Mouse (Mus musculus) gastrocnemius, postnatal 14 days (tissue): ENCODE results near the gene Syncrip. TPM values are rescaled to one million over a fixed set of nuclear protein-coding genes. Genes with fewer than 3 reads are reported as not detected.
"Not testable (repeated sequence)": the region's sequence is repeated elsewhere in the genome, so short reads cannot be mapped to it uniquely, and the experiment has no call there.

Experiments used
- DNase-seq: peaks from one replicate; pipeline ENCODE4 v3.0.0; 2021; ENCODE audit warnings: mixed read lengths
- intact Hi-C: fragments of 180-260 bp; cut with DNase I; formaldehyde crosslinking; loops from one replicate; pipeline ENCODE4 v1.15.1; 2025; ENCODE audit warnings: low total_unique reads
- total RNA-seq, 2 experiments: library from RNA; stranded (reverse); gene quantifications; 2 replicates each; pipeline ENCODE4 v1.2.3; 2021

Syncrip gene
- total RNA-seq, 2 experiments from 2014 or later, result 43.7 to 56.5 TPM

DNA sequence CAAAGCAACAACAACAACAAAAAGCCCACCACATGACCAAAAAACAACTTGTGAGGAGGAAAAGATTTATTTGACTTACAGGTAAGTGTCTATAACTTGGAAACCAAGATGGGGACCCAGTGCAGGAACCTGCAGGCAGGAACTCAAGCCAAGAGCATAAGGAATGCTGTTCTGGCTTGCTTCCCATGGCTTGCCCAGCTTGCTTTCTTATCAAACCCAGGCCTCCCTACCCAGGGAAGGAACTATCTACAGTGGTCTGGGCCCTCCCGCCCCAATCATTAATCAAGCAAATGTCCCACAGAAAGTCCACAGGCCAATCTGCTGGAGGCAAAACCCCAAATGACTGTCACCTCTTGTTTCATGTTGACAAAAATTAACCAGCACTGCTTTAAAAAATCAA, 10.1 kb upstream of the Syncrip start:
- intact Hi-C loops, result no loop called here
- no peak for DNase-seq

DNA sequence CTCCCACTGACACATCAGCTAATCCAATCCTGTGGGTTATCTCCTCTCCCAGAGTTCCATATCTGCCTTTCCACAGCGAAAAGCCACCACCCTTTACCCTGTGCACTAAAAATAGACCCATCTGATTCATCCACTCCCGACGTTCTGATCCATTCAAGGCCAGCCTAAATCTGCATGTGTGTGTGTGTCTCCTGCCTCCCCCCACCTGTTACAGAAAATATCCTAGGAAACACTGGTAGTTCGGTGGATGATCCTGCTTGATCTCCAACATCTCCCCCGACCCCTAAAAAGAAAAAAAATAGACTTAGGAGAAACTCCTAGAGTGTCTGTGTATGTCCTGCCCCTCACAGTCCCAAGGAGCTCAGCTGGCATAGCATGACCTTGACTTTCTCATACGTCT, 2.2 kb upstream of the Syncrip start:
- intact Hi-C loops, result loop anchor here (2.0 kb wide), 1 partner anchor 34 kb away; no protein-coding TSS in a partner anchor

GRCm38 (mm10) chr9:88482829-88483396, 539 bp upstream of the Syncrip start:
- DNase-seq, result peak; percentile 89
- intact Hi-C loops, result no loop called here

More for the DNA sequence above, 2.2 kb upstream of the Syncrip start:
- DNase-seq, result no peak

- intact Hi-C loops, result no loop called here
- DNase-seq, result peak; percentile 39
Observed at GRCm38 (mm10) chr9:88481791-88482160, 598 bp downstream of the Syncrip start.

DNA sequence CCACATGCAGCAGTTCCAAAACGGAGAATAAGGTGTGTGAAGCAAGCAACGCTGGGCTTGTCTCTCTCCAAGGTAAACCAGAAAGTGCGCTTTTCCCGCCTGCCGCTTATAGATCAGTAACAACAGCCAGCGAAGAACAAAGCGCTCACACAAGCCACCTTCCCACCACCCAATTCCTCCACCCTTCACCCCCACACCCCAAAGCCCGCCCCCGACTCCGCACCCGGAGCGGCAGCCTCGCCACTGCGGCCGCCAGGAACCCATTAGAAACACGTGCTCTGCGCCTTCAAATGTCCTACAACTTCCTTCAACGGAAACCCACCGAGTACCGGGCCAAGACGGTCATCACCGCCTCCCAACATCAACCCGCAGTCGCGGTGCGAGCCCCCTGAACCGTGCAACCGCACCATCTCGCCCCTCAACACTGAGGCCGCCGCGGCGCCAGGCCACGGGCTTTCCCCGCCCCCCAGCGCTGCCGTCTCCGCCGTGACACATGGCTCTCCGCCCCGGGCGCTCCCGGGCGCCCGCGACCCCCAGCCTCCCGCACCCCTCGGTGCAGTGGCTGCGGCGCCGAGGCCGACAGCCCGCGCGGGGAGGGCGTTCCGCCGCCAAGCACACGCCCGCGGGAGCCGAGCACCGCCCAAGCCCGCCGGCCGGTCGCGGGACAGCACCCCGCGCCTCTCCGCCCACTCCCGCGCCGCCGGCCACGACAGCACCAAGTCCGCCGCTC, 1.1 kb downstream of the Syncrip start:
- peak; percentile 44 for DNase-seq
- intact Hi-C loops, result no loop called here

DNA sequence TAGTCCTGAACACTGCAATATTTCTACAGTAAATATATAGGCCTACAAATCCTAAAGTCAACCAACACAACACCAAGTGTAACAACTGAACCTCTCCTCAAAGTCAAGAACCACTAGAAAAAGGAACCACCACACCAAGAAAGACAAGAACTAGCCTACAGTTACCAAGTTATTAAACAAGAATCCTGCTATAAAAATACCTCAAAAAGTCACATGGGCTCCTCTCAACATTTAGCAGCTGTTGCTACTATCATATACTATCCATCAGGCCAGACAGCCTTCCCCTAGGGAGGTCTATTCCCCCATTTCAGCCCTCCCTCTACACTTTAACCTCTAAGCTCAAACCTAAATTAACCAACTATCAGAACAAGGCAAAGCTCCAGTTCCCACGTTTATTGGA, 2.3 kb downstream of the Syncrip start:
- intact Hi-C loops, result no loop called here
- DNase-seq, result no peak

GRCm38 (mm10) chr9:88476138-88476537, 6.2 kb downstream of the Syncrip start:
- no peak for DNase-seq
- intact Hi-C loops, result loop anchor here (5.0 kb wide), 1 partner anchor 1294 kb away; no protein-coding TSS in a partner anchor

- DNase-seq, intact Hi-C loops: not testable (repeated sequence)
Observed at GRCm38 (mm10) chr9:88461017-88461416, 21.4 kb downstream of the Syncrip start.

DNA sequence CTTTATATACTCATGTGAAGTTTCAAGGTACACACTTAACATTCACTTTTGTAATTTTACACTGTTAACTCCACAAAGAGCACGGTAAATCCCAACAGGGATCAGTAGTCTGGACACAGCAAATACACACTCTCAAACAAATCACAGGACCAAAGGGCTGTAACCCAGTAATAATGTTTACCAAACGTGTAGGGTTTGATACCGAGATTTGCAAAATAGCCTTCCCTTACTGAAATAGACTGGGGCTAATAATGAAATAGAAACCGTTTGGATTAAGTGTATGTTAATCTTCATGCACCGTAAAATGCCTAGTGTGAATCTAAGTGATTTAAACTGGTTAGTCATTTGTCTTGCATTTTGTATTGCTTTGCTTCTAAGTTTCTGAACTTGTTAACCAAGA, 42.4 kb downstream of the Syncrip start:
- DNase-seq, result no peak
- intact Hi-C loops, result no loop called here

DNA sequence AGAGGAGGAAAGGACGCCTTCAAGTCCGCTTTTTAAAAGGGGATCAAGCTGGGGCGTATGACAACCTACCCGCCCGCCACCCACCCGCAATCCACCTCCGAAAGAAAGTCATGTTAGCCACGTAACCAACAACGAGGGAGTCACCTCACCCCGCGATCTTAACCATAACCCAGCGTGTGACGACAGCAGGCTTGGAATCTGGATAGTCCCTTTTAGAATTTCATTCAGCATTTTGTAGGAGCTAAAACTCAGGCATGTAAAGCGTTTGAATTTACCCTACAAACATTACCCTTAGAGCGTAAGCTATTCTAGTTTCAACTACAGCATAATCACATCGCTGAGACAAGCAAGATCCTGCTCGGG, 43.2 kb downstream of the Syncrip start:
- intact Hi-C loops, result no loop called here
- no peak for DNase-seq

GRCm38 (mm10) chr9:88438555-88439237, 43.7 kb downstream of the Syncrip start, which contains the start of gene Snx14:
Snx14 (minus strand) TSS chr9:88438958.
- DNase-seq, result peak; percentile 97
- intact Hi-C loops, result no loop called here

DNA sequence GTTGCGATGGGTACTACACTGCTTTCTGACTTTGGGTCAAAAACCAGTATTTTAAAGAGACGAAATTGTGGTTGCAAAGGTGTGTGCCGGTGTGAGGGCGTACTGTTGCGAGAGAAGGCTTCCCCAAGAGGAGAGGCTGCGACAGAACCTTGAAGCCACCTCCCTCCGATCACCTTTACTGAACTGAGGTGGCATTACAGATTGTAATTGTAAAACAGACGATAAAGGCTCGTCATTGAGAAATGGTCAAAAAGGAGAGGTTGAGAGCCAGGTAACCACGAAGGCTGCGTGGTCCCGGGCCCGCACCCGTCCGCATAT, 44.2 kb downstream of the Syncrip start:
- no peak for DNase-seq
- intact Hi-C loops, result no loop called here

GRCm38 (mm10) chr9:88437342-88438236, 44.8 kb downstream of the Syncrip start:
- intact Hi-C loops, result no loop called here
- no peak for DNase-seq

DNA sequence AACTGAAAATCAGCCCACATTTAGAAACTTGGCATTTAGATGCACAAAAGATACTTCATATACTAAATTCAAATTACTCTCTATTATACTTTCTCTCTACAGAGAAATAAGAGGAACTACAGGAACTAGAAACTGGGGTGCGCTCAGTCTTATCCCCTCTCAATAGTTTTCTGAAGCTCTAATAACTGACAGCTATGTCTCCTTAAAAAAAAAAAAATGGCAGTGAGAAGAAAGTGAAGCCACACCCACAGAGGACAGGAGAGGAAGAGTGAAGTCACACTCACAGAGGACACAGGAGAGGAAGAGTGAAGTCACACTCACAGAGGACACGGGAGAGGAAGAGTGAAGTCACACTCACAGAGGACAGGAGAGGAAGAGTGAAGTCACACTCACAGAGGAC, 58.0 kb downstream of the Syncrip start:
- no peak for DNase-seq
- intact Hi-C loops, result loop anchor here (10.0 kb wide), 1 partner anchor 110 kb away; no protein-coding TSS in a partner anchor

DNA sequence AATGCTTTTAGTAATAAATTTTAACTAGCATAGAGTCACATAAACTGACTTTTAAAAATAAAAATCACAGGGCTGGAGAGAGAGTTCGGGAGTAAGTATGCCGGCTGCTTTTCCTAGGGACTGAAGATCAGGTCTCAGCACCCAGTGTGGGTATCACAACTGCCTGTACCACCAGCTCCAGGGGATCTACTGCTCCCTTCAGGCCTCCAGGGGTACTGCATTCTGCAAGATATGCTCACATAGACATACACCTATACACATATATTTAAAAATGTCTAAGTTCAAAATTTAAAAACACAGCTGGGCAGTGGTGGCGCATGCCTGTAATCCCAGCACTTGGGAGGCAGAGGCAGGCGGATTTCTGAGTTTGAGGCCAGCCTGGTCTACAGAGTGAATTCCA, 59.9 kb downstream of the Syncrip start:
- intact Hi-C loops, result loop anchor here (10.0 kb wide), 1 partner anchor 112 kb away; no protein-coding TSS in a partner anchor
- DNase-seq, result no peak

GRCm38 (mm10) chr9:88416752-88417151, 65.6 kb downstream of the Syncrip start:
- DNase-seq, result no peak
- intact Hi-C loops, result no loop called here

DNA sequence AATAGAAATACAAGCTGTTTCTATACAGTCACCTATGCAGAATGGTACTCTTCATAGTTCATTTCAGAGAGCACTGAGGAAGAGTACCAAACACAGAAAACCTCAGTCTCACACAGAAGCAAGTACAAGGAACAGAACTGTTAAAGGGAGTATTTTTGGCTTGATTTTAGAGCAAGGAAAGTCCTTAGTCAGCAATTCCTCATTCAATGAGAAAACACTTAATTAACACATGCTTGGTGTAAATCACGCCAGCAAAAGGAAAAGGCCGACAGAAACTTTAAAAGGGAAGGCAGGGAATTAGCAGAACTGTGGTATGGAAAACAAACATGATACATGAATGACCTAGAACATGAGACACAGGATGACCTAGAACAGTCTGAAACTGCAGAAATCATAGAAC, 72.4 kb downstream of the Syncrip start:
- DNase-seq, result no peak
- intact Hi-C loops, result no loop called here

DNA sequence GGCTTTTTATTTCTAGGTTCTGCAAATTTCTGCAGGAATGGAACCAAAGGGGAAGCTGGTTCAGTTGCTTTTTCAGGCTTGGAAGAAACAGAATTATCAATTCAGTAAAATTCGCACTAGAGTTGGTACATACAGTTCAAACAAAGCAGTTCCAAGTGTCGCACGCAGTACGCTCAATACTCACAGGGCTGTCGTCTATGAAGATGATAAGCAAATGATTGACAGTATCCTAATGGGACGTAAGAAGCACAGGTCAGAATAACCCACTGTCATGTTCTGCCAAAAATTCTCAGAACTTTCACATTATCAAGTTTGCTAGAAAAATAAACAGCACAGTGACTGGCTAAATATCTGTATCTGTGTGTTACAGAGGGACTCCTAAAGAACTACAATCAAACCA, 77.9 kb downstream of the Syncrip start:
- intact Hi-C loops, result loop anchor here (5.0 kb wide), 1 partner anchor 162 kb away; no protein-coding TSS in a partner anchor
- DNase-seq, result no peak

DNA sequence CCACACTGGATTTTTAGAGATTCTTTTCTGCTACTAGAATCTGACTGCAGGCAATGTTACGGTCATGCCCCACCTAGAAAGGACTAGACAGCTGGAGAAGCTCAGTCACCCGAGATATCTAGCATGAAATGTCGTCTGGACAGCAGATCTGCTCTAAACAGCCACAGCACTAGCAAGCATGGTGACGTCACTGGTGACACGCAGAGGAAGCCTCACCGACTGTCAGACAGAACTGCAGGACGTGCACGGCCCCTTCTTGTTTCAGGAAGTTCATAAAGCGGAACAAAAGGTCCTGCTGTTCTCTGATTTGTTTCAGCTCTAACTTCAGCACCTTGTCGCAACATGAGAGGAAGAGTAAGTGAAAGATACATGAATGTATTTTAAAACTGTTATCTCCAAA, 78.3 kb downstream of the Syncrip start:
- intact Hi-C loops, result loop anchor here (5.0 kb wide), 1 partner anchor 162 kb away; no protein-coding TSS in a partner anchor
- peak; percentile 19 for DNase-seq

DNA sequence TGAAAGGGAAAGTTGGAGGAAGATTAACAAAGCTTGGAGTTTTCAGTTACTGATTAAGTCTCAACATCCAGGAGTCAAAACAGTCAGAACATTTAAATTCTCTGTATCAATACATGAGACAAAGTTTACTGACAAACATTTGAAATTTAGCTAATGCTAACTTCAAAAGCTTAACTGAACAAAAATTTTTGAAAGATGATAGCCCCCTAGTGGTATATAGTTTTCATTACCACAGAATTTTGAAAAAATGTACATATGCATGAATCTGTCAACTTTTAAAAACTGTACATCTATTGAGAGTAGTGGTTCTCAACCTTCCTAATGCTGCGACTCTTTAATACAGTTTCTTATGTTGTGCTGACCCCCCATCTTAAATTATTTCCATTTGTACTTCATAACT, 83.9 kb downstream of the Syncrip start:
- intact Hi-C loops, result no loop called here
- DNase-seq, result no peak
